Mouse (Mus musculus): Measurements from ENCODE around the gene Adam15.

DNA sequence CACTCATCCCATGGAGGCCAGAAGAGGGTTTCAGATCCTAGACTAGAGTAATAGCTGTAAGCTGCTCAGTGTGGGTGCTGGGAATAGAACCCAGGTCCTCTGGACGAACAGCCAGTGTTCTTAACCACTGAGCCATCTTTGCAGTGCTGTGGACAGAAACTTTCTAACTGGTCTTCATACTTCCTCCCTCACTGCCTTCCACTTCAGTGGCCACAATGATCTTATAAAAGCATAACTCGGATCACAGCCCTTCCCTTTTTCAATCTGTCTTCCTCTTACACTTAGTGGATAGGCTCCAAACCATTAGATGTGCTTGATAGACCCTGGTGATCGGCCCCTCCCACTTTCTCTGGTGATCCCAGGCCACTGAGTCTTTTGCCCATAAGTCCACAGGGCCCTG, 10.4 kb upstream of the Adam15 start:
- TF ChIP-seq CTCF (IDR thresholded peaks at IDR 0.05; ENCODE audit: control insufficient read depth, insufficient read depth, low read length) (no peak), POLR2A (IDR thresholded peaks at IDR 0.05; ENCODE audit: borderline replicate concordance, control insufficient read depth, low read depth, low read length) (no peak)

Data from bone marrow, adult 2 months (tissue).